Mouse (Mus musculus) embryonic facial prominence, embryonic 14.5 days (tissue): Measurements from ENCODE around the gene 1700001J03Rik. TPM values are rescaled to one million over a fixed set of nuclear protein-coding genes. Genes with fewer than 3 reads are reported as not detected.
"Not testable (repeated sequence)": the region's sequence is repeated elsewhere in the genome, so short reads cannot be mapped to it uniquely, and the experiment has no call there.

ENCODE experiments used
- ATAC-seq: fragments of 200-750 bp; cut with Nextera tagmentation; 2 replicates; pipeline ENCODE4 v1.8.0; 2017; ENCODE audit warnings: low read depth, moderate number of reproducible peaks, moderate TSS enrichment
- DNase-seq: peaks from one replicate; pipeline ENCODE4 v3.0.0-alpha.2; 2015; ENCODE audit warnings: low spot score
- H3K27ac ChIP-seq: fragments of 300-500 bp; sonication (generic); replicated peaks from 2 replicates; pipeline ENCODE4 v1.5.1; 2014; ENCODE audit warnings: low read depth, mild to moderate bottlenecking, low read length, moderate library complexity
- H3K27me3 ChIP-seq: fragments of 300-500 bp; sonication (generic); replicated peaks from 2 replicates; pipeline ENCODE4 v1.6.1; 2014; ENCODE audit warnings: low read length; ENCODE audit not compliant: control insufficient read depth, insufficient read depth
- H3K36me3 ChIP-seq: fragments of 300-500 bp; sonication (generic); 2 replicates; pipeline ENCODE4 v1.6.1; 2014; ENCODE audit warnings: low read length, mixed read lengths; ENCODE audit not compliant: control insufficient read depth, insufficient read depth
- H3K4me1 ChIP-seq: fragments of 300-500 bp; sonication (generic); 2 replicates; pipeline ENCODE4 v1.6.1; 2014; ENCODE audit warnings: antibody characterized with exemption, low read length; ENCODE audit not compliant: control insufficient read depth, insufficient read depth
- H3K4me2 ChIP-seq: fragments of 300-500 bp; sonication (generic); 2 replicates; pipeline ENCODE4 v1.6.1; 2014; ENCODE audit warnings: low read depth, mild to moderate bottlenecking, low read length, moderate library complexity, mixed read lengths
- H3K4me3 ChIP-seq: fragments of 300-500 bp; sonication (generic); 2 replicates; pipeline ENCODE4 v1.5.1; 2014; ENCODE audit warnings: low read depth, mild to moderate bottlenecking, low read length
- H3K9ac ChIP-seq: fragments of 300-500 bp; sonication (generic); 2 replicates; pipeline ENCODE4 v1.6.1; 2014; ENCODE audit warnings: low read depth, mild to moderate bottlenecking, low read length, moderate library complexity, mixed read lengths
- H3K9me3 ChIP-seq: fragments of 300-500 bp; sonication (generic); 2 replicates; pipeline ENCODE4 v1.6.1; 2016; ENCODE audit warnings: low read length; ENCODE audit not compliant: control insufficient read depth
- WGBS: fragments of 180-500 bp; shearing (Covaris S2); extraction: QIAGEN DNeasy Blood & Tissue Kit; methylation state at CpG from one replicate; pipeline ENCODE4 v1.1.7; 2014; 5-methylcytosine and 5-hydroxymethylcytosine counted together
- polyA plus RNA-seq: library from polyadenylated mRNA; unstranded; fragments of >200 nt; fragmentation: Nextera tagmentation; extraction: Ambion mirVana; gene quantifications from 2 replicates; pipeline ENCODE4 v1.2.1, GENCODE M21; 2014

The 1700001J03Rik gene
- polyA plus RNA-seq, 1 experiment from 2014 or later = not detected

- H3K36me3 ChIP-seq, H3K9me3 ChIP-seq, H3K4me1 ChIP-seq, H3K27ac ChIP-seq, H3K27me3 ChIP-seq, H3K4me3 ChIP-seq, H3K4me2 ChIP-seq, H3K9ac ChIP-seq, DNase-seq, ATAC-seq: not testable (repeated sequence)
- WGBS = 90% methylated on average over 3 of the region's 3 CpGs
Observed at GRCm38 (mm10) chr5:146160439-146160838, 24.7 kb downstream of the 1700001J03Rik start, which contains the start of gene Gm5565. TSS of gene Gm5565 (minus strand) at chr5:146160539.

- H3K27me3 ChIP-seq, H3K4me3 ChIP-seq, ATAC-seq, H3K4me2 ChIP-seq, H3K9me3 ChIP-seq, H3K36me3 ChIP-seq, H3K9ac ChIP-seq, H3K27ac ChIP-seq, H3K4me1 ChIP-seq, DNase-seq: not testable (repeated sequence)
- 92% methylated on average over 4 of the region's 4 CpGs for WGBS
Observed at GRCm38 (mm10) chr5:146158326-146158725, 26.8 kb downstream of the 1700001J03Rik start.

- H3K4me1 ChIP-seq = no peaks in the 10 kb centered on the region
- H3K27ac ChIP-seq = no peak overlapping the region
- 70% methylated on average over 3 of the region's 3 CpGs for WGBS
- H3K4me2 ChIP-seq = no peak overlapping the region
- ATAC-seq (no peak), DNase-seq (no peak)
- H3K27me3 ChIP-seq = no peaks in the 10 kb centered on the region
- no peak overlapping the region for H3K9ac ChIP-seq
- no peaks in the 10 kb centered on the region for H3K36me3 ChIP-seq
- H3K4me3 ChIP-seq = no peak overlapping the region
- peaks cover 3% of the 10 kb centered on the region; the same call in 1 of the 2 replicates for H3K9me3 ChIP-seq
Observed at GRCm38 (mm10) chr5:146150454-146150853, 34.6 kb downstream of the 1700001J03Rik start.

GRCm38 (mm10) chr5:146147903-146148302 is 37.2 kb downstream of the 1700001J03Rik start:
- WGBS = 40% methylated on average over 2 of the region's 2 CpGs
- DNase-seq (no peak), ATAC-seq (no peak)
- Histone ChIP-seq H3K4me3 (no peak overlapping the region), H3K27me3 (no peaks in the 10 kb centered on the region), H3K9ac (no peak overlapping the region), H3K36me3 (no peaks in the 10 kb centered on the region), H3K27ac (no peak overlapping the region), H3K4me1 (no peaks in the 10 kb centered on the region), H3K9me3 (peaks cover 3% of the 10 kb centered on the region; the same call in 1 of the 2 replicates), H3K4me2 (no peak overlapping the region)

Other genes starting within 250 kb of the 1700001J03Rik start
- gene Cyp3a25, start 175.7 kb downstream of the 1700001J03Rik start, polyA plus RNA-seq = not detected in 2 replicates
- gene Cyp3a59, start 106.0 kb downstream of the 1700001J03Rik start, polyA plus RNA-seq = not detected in 2 replicates
- gene Gm5565, start 24.8 kb downstream of the 1700001J03Rik start, polyA plus RNA-seq = not detected in 2 replicates
- gene Gm6309, start 14.6 kb downstream of the 1700001J03Rik start, polyA plus RNA-seq = not detected in 2 replicates
- 41.5 and 41.6 TPM in 2 replicates for gene Rnf6, start 36.3 kb upstream of the 1700001J03Rik start, polyA plus RNA-seq
- 23.7 and 26.1 TPM in 2 replicates for gene Cdk8, start 45.9 kb upstream of the 1700001J03Rik start, polyA plus RNA-seq
- 1.6 and 1.7 TPM in 2 replicates for gene Wasf3, start 199.7 kb upstream of the 1700001J03Rik start, polyA plus RNA-seq